Mouse (Mus musculus): ENCODE data around the gene Zfp697.
"Not testable (repeated sequence)": the region's sequence is repeated elsewhere in the genome, so short reads cannot be mapped to it uniquely, and the experiment has no call there.

Gene Zfp697

DNA sequence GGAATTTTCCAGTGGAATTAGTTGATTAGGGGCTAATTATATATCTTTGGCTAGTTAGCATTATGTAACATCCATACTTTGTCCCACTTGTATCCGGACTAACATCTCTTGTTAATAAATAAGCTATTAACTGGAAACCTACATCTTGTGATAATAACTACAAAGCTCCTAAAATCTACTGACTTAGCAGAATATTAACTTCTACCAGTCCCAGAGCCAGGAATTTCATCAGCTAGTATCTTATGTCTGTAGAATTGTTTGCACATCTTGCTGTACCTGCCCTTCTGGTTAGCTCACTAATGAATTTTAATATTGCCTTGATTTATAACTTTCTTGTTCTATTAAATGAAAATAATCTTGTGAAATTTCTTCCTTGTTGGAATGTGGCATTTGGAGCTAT lies 252.9 kb downstream of the Zfp697 start:
- CTCF ChIA-PET, result no interaction called here

DNA sequence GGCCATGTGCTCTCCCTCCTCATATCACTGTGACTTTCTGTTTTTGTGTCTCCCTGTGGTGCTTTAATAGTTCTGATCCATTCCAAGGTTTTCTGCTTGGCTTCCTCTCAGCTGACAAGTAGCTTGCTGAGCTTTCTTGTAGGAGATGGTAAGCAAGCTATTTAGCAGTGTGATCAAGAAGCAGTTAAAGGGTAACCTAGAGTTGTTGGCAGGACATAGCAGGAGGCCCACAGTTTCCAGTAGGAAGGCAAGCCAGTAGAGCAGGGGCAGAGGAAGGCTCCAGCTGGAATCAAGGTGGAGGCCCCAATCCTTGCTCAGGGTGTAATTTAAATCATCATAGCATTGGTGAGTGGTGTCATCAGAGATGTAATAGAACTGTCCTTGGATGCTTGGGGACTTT lies 298.5 kb downstream of the Zfp697 start:
- CTCF ChIA-PET, result no interaction called here

DNA sequence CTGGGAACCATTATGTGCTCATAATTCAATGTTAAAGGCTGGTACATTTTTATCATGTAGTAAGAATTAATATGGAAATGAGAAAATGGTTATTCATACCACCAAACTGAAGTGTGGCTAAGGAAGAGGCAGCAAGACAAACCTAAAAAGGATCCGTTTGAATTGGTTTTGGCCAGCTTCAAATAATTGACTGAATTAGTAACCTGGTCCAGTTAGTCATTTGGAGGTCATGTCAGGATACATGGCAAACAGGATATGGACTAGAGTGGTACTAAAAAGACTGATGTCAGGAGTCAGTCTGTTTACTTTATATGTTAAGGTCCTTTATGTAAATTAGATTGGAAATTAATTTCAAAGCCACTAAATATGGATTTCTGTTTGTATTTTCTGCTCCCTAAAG lies 300.1 kb downstream of the Zfp697 start:
- CTCF ChIA-PET, result no interaction called here

DNA sequence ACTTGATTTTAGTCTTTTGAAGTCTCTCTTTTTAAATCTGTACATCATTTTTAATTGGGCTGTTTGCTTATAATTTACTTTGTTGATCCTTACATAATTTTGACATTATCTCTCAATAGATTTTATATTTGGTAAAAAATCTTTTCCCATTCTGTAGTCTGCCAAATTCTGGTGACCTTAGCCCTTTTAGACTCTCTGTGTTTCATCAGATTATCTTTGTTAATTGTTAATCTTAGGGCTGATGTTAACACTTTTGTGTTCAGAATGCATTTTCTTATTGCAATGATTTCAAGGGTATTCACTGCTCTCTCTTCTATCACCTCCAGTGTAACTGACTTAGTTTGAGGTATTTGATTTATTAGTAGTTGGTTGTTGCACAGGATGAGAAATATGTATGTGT lies 338.5 kb downstream of the Zfp697 start:
- CTCF ChIA-PET, result no interaction called here

DNA sequence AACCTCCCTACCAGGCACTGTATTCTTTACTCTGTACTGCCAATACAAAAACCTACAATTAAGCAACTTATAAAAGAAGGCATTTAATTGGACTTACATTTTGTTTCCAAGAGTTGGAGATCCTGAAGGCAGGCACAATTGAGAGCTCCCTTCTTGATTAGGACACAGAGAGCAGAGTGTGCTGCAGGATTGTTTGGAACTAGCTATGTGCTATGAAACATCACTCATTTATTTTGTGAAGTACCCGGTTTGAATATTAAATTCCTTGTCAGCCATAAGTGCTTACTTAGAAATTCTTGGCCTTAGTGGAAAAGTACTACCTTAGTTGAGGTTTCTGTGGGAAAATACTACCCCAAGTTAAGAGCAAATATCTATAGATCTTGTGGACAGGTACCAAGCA lies 342.1 kb downstream of the Zfp697 start, which contains the start of gene Hsd3b2:
Hsd3b2 (minus strand) TSS at position 168 of the 400 bp plus-strand sequence.
- CTCF ChIA-PET, result no interaction called here

DNA sequence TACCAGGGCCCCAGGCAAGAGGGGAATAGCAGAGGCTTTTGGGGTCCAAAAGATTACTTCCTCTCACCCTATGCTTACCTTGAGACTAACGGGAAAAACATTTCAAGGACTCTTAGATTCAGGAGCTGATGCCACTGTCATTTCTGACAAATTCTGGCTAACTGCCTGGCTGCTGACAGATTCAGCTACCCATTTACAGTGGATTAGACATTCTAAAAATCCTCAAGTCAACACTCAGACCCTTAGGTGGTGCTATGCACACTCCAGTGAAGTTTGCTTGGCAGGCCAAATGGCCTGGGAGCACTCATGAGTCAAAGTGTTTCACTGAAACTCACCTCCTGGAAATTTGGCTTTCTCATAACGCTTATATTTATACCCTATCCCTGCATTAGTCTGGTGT lies 344.0 kb downstream of the Zfp697 start:
- CTCF ChIA-PET, result no interaction called here

DNA sequence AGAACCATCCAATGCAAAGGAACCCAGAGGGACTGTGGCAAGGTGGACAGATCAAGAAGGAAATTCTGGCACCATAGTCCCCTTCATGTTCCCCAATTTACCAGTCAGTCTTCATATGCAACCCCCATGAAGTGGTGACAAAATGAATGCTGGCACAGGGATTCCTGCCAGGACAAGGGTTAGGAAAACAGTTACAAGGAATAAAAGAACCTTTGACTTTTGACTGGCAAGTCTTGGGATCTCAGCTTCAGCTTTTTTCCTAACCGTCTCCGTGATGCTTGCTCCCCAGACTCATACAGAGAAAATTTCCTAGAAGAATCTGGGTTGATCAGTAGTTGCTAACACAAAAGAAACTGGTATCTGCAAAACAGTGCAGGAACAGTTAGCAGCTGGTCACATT lies 351.5 kb downstream of the Zfp697 start:
- CTCF ChIA-PET, result no interaction called here

DNA sequence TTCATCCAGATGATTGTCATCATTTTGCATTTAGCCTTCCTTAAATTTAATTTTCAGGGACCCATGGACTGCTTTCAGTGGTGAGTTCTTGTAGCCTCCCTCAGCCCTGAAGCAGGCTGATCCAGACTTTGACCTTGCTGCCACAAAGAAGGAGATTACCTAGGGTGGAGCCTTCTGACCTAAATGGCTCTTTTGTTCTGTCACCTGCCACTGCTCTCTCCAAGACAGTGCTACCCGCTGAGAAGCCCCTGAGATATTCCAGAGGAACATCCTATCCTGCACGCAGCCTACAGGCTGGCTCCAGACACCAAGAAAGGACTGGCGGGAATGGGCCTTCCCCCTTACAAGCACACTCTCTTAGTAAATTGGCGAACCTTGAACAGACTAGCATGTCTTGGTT lies 352.1 kb downstream of the Zfp697 start:
- CTCF ChIA-PET, result no interaction called here

DNA sequence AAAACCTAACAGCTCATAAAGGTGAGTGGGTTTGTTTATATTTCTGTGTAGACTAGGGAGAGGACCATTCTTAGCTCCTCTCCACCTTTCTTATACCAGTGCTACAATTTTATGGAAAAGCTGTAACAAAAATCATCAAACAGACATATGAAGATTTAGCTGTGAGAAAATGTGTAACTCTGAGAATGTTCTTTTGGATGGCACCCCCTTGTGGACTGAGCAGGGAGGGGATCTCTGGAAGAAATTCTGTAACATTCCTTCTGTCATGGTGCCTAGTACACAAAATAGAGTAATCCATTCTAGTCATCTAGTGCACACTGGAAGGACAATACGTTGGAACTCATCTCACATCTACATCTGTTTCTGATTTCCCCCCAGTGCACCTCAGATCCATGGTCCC lies 358.8 kb downstream of the Zfp697 start:
- CTCF ChIA-PET, result not testable (repeated sequence)

DNA sequence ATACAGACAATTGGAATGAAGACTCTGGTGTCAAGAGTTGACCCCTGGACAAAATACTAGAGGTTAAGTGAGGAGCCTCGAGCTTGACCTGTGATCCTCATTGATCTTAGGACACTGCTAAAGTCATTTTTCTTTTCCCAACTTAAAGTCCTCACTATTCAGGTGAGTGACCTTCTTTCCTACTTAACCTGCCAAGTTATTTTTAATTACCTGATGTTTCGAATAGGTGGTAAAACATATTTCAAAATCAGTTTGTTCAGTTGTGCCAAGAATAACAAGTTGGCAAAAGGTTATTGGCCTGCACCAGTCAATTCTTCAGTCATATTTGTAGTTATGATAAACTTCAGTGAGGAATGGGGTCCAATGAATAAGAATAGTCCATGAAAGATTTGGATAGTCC lies 369.9 kb downstream of the Zfp697 start:
- CTCF ChIA-PET, result no interaction called here

DNA sequence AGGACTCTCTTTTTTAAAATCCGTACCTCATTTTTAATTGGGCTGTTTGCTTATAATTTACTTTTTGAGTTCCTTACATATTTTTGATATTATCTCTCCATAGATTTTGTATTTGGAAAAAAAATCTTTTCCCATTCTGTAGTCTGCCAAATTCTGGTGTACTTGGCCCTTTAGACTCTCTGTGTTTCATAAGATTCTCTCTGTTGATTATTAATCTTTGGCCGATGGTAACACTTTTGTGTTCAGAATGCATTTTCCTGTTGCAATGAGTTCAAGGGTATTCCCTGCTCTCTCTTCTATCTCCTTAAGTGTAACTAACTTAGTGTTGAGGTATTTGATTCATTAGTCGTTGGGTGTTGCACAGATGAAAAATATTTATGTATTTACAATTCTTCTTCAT lies 374.6 kb downstream of the Zfp697 start:
- CTCF ChIA-PET, result no interaction called here

DNA sequence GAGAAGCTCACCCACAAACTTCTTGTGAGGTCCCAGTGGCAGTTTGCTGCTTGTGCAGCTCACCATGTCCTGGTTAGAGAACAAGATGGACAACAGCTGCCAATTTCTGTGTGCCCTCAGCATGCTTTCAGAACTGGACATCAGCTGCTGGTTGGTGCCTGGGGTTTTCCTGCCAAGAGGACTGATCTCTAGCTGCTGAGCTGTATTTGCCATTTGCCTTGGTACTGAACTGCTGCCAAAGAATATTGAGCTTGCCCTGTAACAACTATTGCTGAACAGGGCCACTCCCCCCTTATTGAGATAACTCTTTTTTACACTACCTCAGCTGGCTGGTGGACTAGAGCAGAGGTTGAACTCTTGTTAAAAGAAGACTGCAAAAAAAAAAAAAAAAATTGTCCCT lies 381.9 kb downstream of the Zfp697 start:
- CTCF ChIA-PET, result no interaction called here

DNA sequence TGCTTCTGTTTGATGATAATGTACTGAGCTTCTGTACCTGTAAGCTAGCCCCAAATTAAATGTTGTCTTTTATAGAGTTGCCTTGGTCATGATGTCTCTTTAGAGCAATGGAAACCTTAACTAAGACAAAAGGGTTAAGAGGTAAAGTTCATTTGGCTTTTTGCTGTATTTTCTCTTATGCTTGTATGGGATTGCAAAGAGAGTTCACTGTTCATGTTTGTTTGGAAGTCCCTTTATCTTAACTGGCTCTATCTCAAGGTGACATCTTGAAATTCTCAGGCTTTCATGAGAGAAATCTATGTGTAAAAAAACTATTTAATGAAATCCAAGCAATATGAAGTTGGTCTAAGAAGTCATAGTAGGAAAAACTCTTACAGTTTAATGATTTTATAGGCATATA lies 398.7 kb downstream of the Zfp697 start:
- CTCF ChIA-PET, result no interaction called here

DNA sequence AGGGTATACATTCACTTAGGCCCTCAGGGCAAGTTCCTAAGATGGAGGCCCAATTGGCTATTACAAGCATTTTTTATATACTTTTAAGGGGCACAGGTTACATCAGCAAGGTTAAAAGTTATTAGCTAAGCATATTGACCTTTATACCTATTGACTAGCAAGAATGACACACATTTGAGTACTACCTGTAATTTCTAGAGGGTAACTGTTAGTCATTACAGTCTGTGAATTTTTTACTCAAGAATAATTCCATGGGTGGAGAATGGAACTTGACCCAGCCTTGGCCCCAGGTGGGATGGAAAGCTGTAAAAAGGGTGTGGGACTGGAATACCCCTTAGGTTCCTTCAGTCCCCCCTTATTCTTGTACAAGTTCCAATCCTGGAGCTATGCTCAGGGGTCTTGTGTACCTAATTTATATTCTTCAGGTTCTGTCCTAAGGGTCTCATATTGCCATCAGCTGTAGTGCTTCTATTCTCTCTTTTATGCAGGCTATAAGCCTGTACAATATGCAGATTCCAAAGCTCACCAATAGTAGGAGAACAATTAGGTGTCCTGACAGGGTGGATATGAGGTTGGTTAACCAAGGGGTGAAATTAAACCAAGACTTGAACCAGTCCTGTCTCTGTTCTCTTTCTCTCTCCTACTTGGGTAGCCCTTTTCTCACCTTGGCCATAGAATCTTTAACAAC lies 400.1 kb downstream of the Zfp697 start:
- CTCF ChIA-PET, result no interaction called here

DNA sequence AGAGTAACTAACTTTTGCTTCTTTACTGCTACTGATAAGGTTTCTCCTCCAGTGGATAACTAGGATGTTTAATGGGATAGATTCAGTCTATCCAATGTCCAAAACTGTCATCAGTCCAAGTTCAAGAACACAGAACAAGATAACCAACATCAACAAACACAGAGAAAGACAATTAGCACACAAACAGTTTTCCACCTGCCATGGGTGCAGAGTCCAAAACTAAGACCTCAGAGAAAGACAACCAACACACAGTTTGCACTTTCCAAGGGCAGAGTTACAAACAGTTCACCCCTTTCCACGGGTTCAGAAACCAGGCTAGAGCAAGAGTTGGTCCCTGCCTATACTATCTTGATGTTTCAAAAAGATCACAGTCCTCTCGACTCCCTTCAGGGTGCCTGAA lies 404.3 kb downstream of the Zfp697 start:
- CTCF ChIA-PET, result no interaction called here
